Mouse (Mus musculus) myocyte (in vitro differentiated cells): ENCODE data around the gene Tsga10. TPM values are rescaled to one million over a fixed set of nuclear protein-coding genes. Genes with fewer than 3 reads are reported as not detected.

Experiments used
- H3K27me3 ChIP-seq: one replicate; pipeline ENCODE4 v1.6.1; 2011; ENCODE audit not compliant: control insufficient read depth, insufficient read depth, insufficient read length
- H3K36me3 ChIP-seq: one replicate; pipeline ENCODE4 v1.6.1; 2011; ENCODE audit not compliant: control insufficient read depth, insufficient read depth
- H3K4me2 ChIP-seq: one replicate; pipeline ENCODE4 v1.6.1; 2011; ENCODE audit warnings: low read depth, control low read depth
- H3K4me3 ChIP-seq: one replicate; pipeline ENCODE4 v1.5.1; 2011; ENCODE audit warnings: mild to moderate bottlenecking, control low read depth, moderate library complexity
- H3K79me2 ChIP-seq: one replicate; pipeline ENCODE4 v1.6.1; 2011; ENCODE audit not compliant: control insufficient read depth, insufficient read depth
- H3ac ChIP-seq: one replicate; pipeline ENCODE4 v1.6.1; 2011; ENCODE audit not compliant: control insufficient read depth, insufficient read length
- CEBPB ChIP-seq: IDR thresholded peaks from 2 replicates; pipeline ENCODE4 v1.6.1; 2011; ENCODE audit warnings: mild to moderate bottlenecking, moderate library complexity; ENCODE audit not compliant: poor library complexity, insufficient read depth, severe bottlenecking
- E2F4 ChIP-seq: IDR thresholded peaks from one replicate; pipeline ENCODE4 v1.6.1; 2011; ENCODE audit warnings: mild to moderate bottlenecking, control low read depth, moderate library complexity; ENCODE audit not compliant: insufficient read depth
- MAX ChIP-seq: IDR thresholded peaks from one replicate; pipeline ENCODE4 v1.6.1; 2011; ENCODE audit warnings: low read depth, mild to moderate bottlenecking, control low read depth
- MYOD1 ChIP-seq, 3 experiments: IDR thresholded peaks; one replicate each; pipeline ENCODE4 v1.6.1; 2011; ENCODE audit warnings: control low read depth in 2 of 3, low read depth in 2 of 3, mild to moderate bottlenecking in 2 of 3, moderate library complexity in 1 of 3; ENCODE audit not compliant: insufficient read length in 2 of 3, control insufficient read depth in 1 of 3
- MYOG ChIP-seq, 3 experiments: IDR thresholded peaks; one replicate each; pipeline ENCODE4 v1.6.1; 2011; ENCODE audit warnings: control low read depth in 2 of 3, low read depth in 2 of 3, mild to moderate bottlenecking in 2 of 3; ENCODE audit not compliant: insufficient read length in 2 of 3, control insufficient read depth in 1 of 3, insufficient read depth in 1 of 3
- POLR2A ChIP-seq: IDR thresholded peaks from one replicate; pipeline ENCODE4 v1.6.1; 2011; ENCODE audit warnings: low read depth, mild to moderate bottlenecking, control low read depth, moderate library complexity; ENCODE audit not compliant: insufficient read length
- POLR2AphosphoS2 ChIP-seq: IDR thresholded peaks from one replicate; pipeline ENCODE4 v1.6.1; 2011; ENCODE audit warnings: low read depth, control low read depth; ENCODE audit not compliant: insufficient read length
- REST ChIP-seq: IDR thresholded peaks from one replicate; pipeline ENCODE4 v1.6.1; 2011; ENCODE audit warnings: mild to moderate bottlenecking, control low read depth, moderate library complexity; ENCODE audit not compliant: insufficient read depth, insufficient read length
- SRF ChIP-seq: IDR thresholded peaks from one replicate; pipeline ENCODE4 v1.6.1; 2011; ENCODE audit warnings: low read depth; ENCODE audit not compliant: control insufficient read depth, insufficient read length
- TCF12 ChIP-seq: IDR thresholded peaks from one replicate; pipeline ENCODE4 v1.6.1; 2011; ENCODE audit warnings: mild to moderate bottlenecking, control low read depth; ENCODE audit not compliant: poor library complexity, insufficient read depth, severe bottlenecking
- TCF3 ChIP-seq: IDR thresholded peaks from one replicate; pipeline ENCODE4 v1.6.1; 2011; ENCODE audit warnings: low read depth, control low read depth; ENCODE audit not compliant: insufficient read length
- USF1 ChIP-seq: IDR thresholded peaks from one replicate; pipeline ENCODE4 v1.6.1; 2011; ENCODE audit warnings: low read depth, mild to moderate bottlenecking, control low read depth, moderate library complexity
- polyA plus RNA-seq: library from polyadenylated mRNA; unstranded; fragments of >200 nt; fragmentation: generic; extraction: Trizol; gene quantifications from one replicate; pipeline ENCODE4 v1.2.1, GENCODE M21; 2012; ENCODE audit warnings: missing spikeins

Gene Tsga10
- polyA plus RNA-seq, 1 experiment = 1.7 TPM

- Histone ChIP-seq H3ac (no peak overlapping the region), H3K79me2 (no peaks in the 10 kb centered on the region), H3K27me3 (no peaks in the 10 kb centered on the region), H3K4me2 (no peak overlapping the region), H3K4me3 (no peak overlapping the region), H3K36me3 (no peaks in the 10 kb centered on the region)
- TF ChIP-seq TCF12 = no peak
- no peak for TF ChIP-seq MYOD1 (IDR thresholded peaks at IDR 0.05; ENCODE audit: control insufficient read depth in 1 of 3, insufficient read length in 2 of 3, low read depth in 2 of 3)
Measured at GRCm38 (mm10) chr1:37735932-37736331, 130.3 kb downstream of the Tsga10 start.

GRCm38 (mm10) chr1:37734841-37735240, 131.4 kb downstream of the Tsga10 start:
- Histone ChIP-seq H3ac (no peak overlapping the region), H3K36me3 (no peaks in the 10 kb centered on the region), H3K79me2 (no peaks in the 10 kb centered on the region), H3K27me3 (no peaks in the 10 kb centered on the region), H3K4me2 (no peak overlapping the region), H3K4me3 (no peak overlapping the region)
- TF ChIP-seq SRF (no peak), MYOD1 (IDR thresholded peaks at IDR 0.05; ENCODE audit: control insufficient read depth in 1 of 3, insufficient read length in 2 of 3, low read depth in 2 of 3) (no peak), REST (no peak), POLR2AphosphoS2 (no peak), TCF12 (no peak), POLR2A (no peak), CEBPB (no peak), USF1 (no peak), TCF3 (no peak), E2F4 (no peak), MYOG (IDR thresholded peaks at IDR 0.05; ENCODE audit: control insufficient read depth in 1 of 3, insufficient read depth in 1 of 3, insufficient read length in 2 of 3, low read depth in 2 of 3) (no peak), MAX (no peak)

- no peaks in the 10 kb centered on the region for H3K27me3 ChIP-seq
Measured at GRCm38 (mm10) chr1:37729353-37729752, 136.9 kb downstream of the Tsga10 start.

GRCm38 (mm10) chr1:37728053-37728452, 138.2 kb downstream of the Tsga10 start:
- Histone ChIP-seq H3K36me3 (no peaks in the 10 kb centered on the region), H3ac (no peak overlapping the region), H3K27me3 (no peaks in the 10 kb centered on the region), H3K4me2 (no peak overlapping the region), H3K4me3 (no peak overlapping the region), H3K79me2 (no peaks in the 10 kb centered on the region)
- TF ChIP-seq USF1 (no peak), MYOD1 (IDR thresholded peaks at IDR 0.05; ENCODE audit: control insufficient read depth in 1 of 3, insufficient read length in 2 of 3, low read depth in 2 of 3) (no peak), MAX (no peak), POLR2A (no peak), MYOG (IDR thresholded peaks at IDR 0.05; ENCODE audit: control insufficient read depth in 1 of 3, insufficient read depth in 1 of 3, insufficient read length in 2 of 3, low read depth in 2 of 3) (no peak), REST (no peak), CEBPB (no peak), TCF3 (no peak)

More at GRCm38 (mm10) chr1:37729353-37729752, 136.9 kb downstream of the Tsga10 start:
- Histone ChIP-seq H3K36me3 (no peaks in the 10 kb centered on the region), H3K4me3 (no peak overlapping the region), H3ac (no peak overlapping the region), H3K4me2 (no peak overlapping the region), H3K79me2 (no peaks in the 10 kb centered on the region)
- no peak for TF ChIP-seq SRF
- TF ChIP-seq E2F4 = no peak
- no peak for TF ChIP-seq MYOG (IDR thresholded peaks at IDR 0.05; ENCODE audit: control insufficient read depth in 1 of 3, insufficient read depth in 1 of 3, insufficient read length in 2 of 3, low read depth in 2 of 3)
- no peak for TF ChIP-seq TCF12
- no peak for TF ChIP-seq REST
- no peak for TF ChIP-seq USF1
- TF ChIP-seq MAX = no peak
- TF ChIP-seq CEBPB = no peak
- TF ChIP-seq TCF3 = no peak
- no peak for TF ChIP-seq MYOD1 (IDR thresholded peaks at IDR 0.05; ENCODE audit: control insufficient read depth in 1 of 3, insufficient read length in 2 of 3, low read depth in 2 of 3)
- no peak for TF ChIP-seq POLR2A
- no peak for TF ChIP-seq POLR2AphosphoS2

GRCm38 (mm10) chr1:37727186-37727585, 139.0 kb downstream of the Tsga10 start:
- Histone ChIP-seq H3K4me2 (no peak overlapping the region), H3ac (no peak overlapping the region), H3K36me3 (no peaks in the 10 kb centered on the region), H3K27me3 (no peaks in the 10 kb centered on the region), H3K79me2 (no peaks in the 10 kb centered on the region), H3K4me3 (no peak overlapping the region)
- TF ChIP-seq REST (no peak), USF1 (no peak), MYOG (IDR thresholded peaks at IDR 0.05; ENCODE audit: control insufficient read depth in 1 of 3, insufficient read depth in 1 of 3, insufficient read length in 2 of 3, low read depth in 2 of 3) (no peak), MYOD1 (IDR thresholded peaks at IDR 0.05; ENCODE audit: control insufficient read depth in 1 of 3, insufficient read length in 2 of 3, low read depth in 2 of 3) (no peak)
